Mouse (Mus musculus) intestine, embryonic 15.5 days (tissue): Measurements from ENCODE around the gene Tet3. TPM values are rescaled to one million over a fixed set of nuclear protein-coding genes. Genes with fewer than 3 reads are reported as not detected.

Experiments
- ATAC-seq: fragments of 200-750 bp; cut with Nextera tagmentation; 2 replicates; pipeline ENCODE4 v1.8.0; 2017; ENCODE audit warnings: moderate TSS enrichment, moderate library complexity
- H3K27ac ChIP-seq: fragments of 300-500 bp; sonication (generic); 2 replicates; pipeline ENCODE4 v1.5.1; 2015; ENCODE audit warnings: mild to moderate bottlenecking, inconsistent platforms
- H3K27me3 ChIP-seq: fragments of 300-500 bp; sonication (generic); replicated peaks from 2 replicates; pipeline ENCODE4 v1.6.1; 2015; ENCODE audit warnings: inconsistent platforms
- H3K36me3 ChIP-seq: fragments of 300-500 bp; sonication (generic); 2 replicates; pipeline ENCODE4 v1.6.1; 2015; ENCODE audit warnings: inconsistent platforms
- H3K4me1 ChIP-seq: fragments of 300-500 bp; sonication (generic); replicated peaks from 2 replicates; pipeline ENCODE4 v1.6.1; 2015; ENCODE audit warnings: inconsistent platforms
- H3K4me2 ChIP-seq: fragments of 300-500 bp; sonication (generic); replicated peaks from 2 replicates; pipeline ENCODE4 v1.6.1; 2015; ENCODE audit warnings: mild to moderate bottlenecking, inconsistent platforms
- H3K4me3 ChIP-seq: fragments of 300-500 bp; sonication (generic); replicated peaks from 2 replicates; pipeline ENCODE4 v1.5.1; 2015; ENCODE audit warnings: inconsistent platforms
- H3K9ac ChIP-seq: fragments of 300-500 bp; sonication (generic); 2 replicates; pipeline ENCODE4 v1.6.1; 2015; ENCODE audit warnings: inconsistent platforms
- H3K9me3 ChIP-seq: fragments of 300-500 bp; sonication (generic); 2 replicates; pipeline ENCODE4 v1.6.1; 2016; ENCODE audit warnings: inconsistent platforms
- WGBS: fragments of 180-500 bp; shearing (Covaris S2); methylation state at CpG from one replicate; pipeline ENCODE4 v1.1.7; 2015; 5-methylcytosine and 5-hydroxymethylcytosine counted together
- polyA plus RNA-seq: library from polyadenylated mRNA; unstranded; fragments of >200 nt; fragmentation: Nextera tagmentation; extraction: Ambion mirVana; gene quantifications from 2 replicates; pipeline ENCODE4 v1.2.1, GENCODE M21; 2015

The Tet3 gene
- polyA plus RNA-seq, result 41.8 and 42.8 TPM in 2 replicates

DNA sequence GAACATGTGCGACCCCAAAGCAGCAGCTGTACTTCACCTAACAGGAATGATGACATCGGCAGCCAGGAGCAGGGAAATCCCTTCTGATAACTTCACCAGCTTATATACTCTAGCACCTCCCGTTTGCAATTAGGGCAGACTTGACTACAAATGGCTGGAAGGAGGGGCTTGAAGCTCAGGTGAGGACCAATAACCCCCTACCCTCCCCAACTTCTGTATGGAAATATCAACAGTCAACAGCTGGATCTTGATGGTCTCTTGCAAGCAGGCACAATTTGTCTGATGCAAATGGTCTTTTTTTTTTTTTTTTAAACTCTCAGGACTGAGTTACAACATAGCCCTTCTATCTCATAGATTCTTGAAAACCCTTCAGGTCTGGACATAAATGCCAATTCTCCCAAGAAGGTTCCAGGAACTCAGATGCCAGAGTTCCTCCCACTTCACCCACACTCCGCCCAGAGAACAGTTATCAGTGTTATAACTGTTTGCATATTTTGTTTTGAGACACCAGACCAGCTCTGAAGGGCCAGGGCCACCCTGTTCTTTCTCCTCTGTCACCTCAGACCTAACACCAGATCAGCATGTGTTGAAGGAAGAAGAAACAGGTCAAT is at the start of gene Tet3:
Tet3 (minus strand) TSS at position 51 of the 611 bp plus-strand sequence.
- 64% methylated on average over 4 of the region's 4 CpGs for WGBS
- no peaks in the 10 kb centered on the region for H3K9me3 ChIP-seq
- H3K4me3 ChIP-seq, result no peak within 1 kb of the TSS
- no peaks in the 10 kb centered on the region for H3K27me3 ChIP-seq
- peak within 1 kb of the TSS; percentile 76 for H3K4me2 ChIP-seq
- H3K36me3 ChIP-seq, result no peaks in the 10 kb centered on the region
- H3K9ac ChIP-seq, result no peak within 1 kb of the TSS; the same call in 1 of the 2 replicates
- peaks cover 26% of the 10 kb centered on the region for H3K4me1 ChIP-seq
- H3K27ac ChIP-seq, result no peak within 1 kb of the TSS
- ATAC-seq, result no peak

DNA sequence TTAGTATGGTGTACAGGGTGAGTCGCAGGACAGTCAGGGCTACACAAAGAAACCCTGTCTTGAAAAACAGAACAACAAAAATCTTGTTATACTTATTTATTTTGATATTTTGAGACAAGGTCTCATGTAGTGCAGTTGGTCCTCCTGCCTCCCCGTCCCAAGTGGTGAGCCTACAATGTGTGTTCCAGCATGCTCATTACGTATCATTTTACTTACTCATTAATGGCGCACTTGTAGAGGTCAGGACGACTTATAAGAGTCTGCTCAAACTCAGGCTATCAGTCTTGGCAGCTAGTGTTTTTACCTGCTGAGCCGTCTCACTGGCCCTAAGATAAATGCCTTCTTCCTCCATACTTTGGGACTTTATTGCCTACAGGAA is 48.3 kb upstream of the Tet3 start:
- H3K27ac ChIP-seq, result no peak overlapping the region; the same call in 1 of the 2 replicates
- H3K4me3 ChIP-seq, result peak overlapping the region; percentile 60
- no peaks in the 10 kb centered on the region for H3K36me3 ChIP-seq
- H3K4me1 ChIP-seq, result peaks cover 4% of the 10 kb centered on the region; the same call in 1 of the 2 replicates
- H3K27me3 ChIP-seq, result no peaks in the 10 kb centered on the region
- H3K9ac ChIP-seq, result peak overlapping the region; percentile 29; the same call in 1 of the 2 replicates
- ATAC-seq, result peak; percentile 36
- no peaks in the 10 kb centered on the region for H3K9me3 ChIP-seq
- H3K4me2 ChIP-seq, result peak overlapping the region; percentile 71
- 18% methylated on average over 6 of the region's 6 CpGs for WGBS

DNA sequence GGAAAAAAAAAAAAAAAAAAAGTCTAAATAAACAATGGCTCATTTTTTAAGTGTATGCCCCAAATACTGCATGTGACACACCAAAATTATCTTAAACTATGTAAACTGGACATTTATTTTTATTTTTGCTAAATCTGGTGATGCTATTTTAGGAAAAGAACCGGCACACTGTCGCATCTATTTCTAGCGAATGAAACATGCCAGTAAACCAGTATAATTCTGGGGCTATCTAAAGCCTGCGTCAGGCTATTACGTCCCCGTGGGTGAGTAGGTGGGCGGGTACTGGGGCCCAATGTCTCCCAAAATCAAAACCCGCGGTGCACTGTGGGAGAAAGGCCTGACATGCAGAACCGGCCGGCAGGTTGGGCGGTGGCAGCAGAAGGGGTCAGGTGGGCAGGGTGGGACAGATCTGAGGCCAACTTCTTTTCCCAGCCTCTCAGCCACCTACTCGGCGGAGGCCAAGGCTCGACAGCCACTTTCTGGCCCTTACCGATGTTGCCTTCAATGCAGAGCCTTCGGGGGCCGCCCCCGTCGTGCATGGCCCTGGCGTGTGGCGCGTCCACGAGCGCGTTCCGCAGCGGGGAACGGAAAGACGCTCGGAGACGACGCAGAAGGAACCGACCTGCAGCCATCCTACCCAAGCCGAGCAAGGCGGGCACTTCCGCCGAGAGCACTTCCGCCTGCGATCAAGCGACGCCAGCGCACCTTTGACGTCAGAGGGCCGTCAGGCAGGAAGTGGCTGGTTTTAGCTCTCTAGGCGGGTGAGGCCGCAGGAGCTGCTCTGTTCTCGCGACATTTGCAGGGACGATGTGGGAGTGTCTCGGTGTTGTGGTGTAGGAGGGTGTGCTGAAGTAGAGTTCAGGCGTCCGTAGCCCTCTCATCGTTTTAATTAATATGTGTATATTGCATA is 47.6 kb upstream of the Tet3 start, which contains the start of gene Dguok:
Dguok (minus strand) TSS at position 712 of the 910 bp plus-strand sequence.
- WGBS, result under 1% methylated on average over 54 of the region's 54 CpGs

DNA sequence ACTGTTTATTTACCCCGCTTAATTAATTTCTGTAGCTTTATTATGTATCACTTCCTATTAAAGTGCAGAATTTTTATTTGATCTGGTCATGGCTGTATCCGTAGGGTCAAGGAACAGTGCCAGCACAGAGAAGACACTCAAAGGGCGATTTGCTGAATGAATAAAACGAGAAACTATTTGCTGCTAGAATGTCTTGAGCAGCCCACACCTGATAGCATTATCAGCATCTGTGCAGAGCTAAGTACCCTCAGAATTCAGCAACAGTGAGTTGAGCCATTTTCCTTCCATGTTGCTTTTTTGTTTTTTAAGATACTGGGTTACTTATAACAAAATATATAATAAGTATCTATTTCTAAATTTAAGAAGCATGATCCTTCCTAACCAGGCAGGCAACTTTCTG is 46.7 kb upstream of the Tet3 start:
- WGBS, result 89% methylated on average over 4 of the region's 4 CpGs
- H3K36me3 ChIP-seq, result no peaks in the 10 kb centered on the region
- no peaks in the 10 kb centered on the region for H3K9me3 ChIP-seq
- peaks cover 4% of the 10 kb centered on the region; the same call in 1 of the 2 replicates for H3K4me1 ChIP-seq
- peak overlapping the region; percentile 65; the same call in 1 of the 2 replicates for H3K9ac ChIP-seq
- H3K27me3 ChIP-seq, result no peaks in the 10 kb centered on the region
- no peak overlapping the region for H3K27ac ChIP-seq
- H3K4me3 ChIP-seq, result no peak overlapping the region
- no peak for ATAC-seq
- H3K4me2 ChIP-seq, result peak overlapping the region; percentile 71

More for the DNA sequence above, 47.6 kb upstream of the Tet3 start, which contains the start of gene Dguok:
- Histone ChIP-seq H3K9ac (peak within 1 kb of the TSS; percentile 65), H3K9me3 (no peaks in the 10 kb centered on the region), H3K4me3 (peak within 1 kb of the TSS; percentile 60), H3K4me2 (peak within 1 kb of the TSS; percentile 71), H3K36me3 (no peaks in the 10 kb centered on the region), H3K27ac (peak within 1 kb of the TSS; percentile 93), H3K4me1 (peaks cover 4% of the 10 kb centered on the region; the same call in 1 of the 2 replicates), H3K27me3 (no peaks in the 10 kb centered on the region)
- peak; percentile 99 for ATAC-seq

DNA sequence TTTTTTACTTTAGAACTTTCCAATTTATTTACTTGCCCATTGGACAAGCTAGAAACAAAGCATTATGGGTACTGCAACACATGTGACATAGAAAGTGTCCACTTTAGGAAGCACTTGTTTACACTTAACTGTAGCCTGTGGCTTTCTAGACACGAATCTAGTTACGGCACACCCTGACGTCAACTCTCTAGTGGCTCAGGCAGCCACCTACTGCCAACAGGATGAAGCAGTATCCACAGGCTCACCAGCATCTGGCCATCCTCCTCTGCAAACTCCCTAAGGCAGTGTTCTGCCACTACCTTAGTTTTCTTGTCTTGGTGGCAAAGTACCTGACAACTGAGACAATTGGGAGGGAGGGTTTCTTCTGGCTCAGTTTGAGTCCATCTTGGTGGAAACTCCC is 44.5 kb upstream of the Tet3 start:
- Histone ChIP-seq H3K36me3 (no peaks in the 10 kb centered on the region), H3K4me3 (no peak overlapping the region), H3K27me3 (no peaks in the 10 kb centered on the region), H3K9ac (no peak overlapping the region), H3K4me1 (peaks cover 4% of the 10 kb centered on the region; the same call in 1 of the 2 replicates), H3K27ac (no peak overlapping the region), H3K4me2 (no peak overlapping the region), H3K9me3 (no peaks in the 10 kb centered on the region)
- no peak for ATAC-seq
- 80% methylated on average over 3 of the region's 3 CpGs for WGBS

DNA sequence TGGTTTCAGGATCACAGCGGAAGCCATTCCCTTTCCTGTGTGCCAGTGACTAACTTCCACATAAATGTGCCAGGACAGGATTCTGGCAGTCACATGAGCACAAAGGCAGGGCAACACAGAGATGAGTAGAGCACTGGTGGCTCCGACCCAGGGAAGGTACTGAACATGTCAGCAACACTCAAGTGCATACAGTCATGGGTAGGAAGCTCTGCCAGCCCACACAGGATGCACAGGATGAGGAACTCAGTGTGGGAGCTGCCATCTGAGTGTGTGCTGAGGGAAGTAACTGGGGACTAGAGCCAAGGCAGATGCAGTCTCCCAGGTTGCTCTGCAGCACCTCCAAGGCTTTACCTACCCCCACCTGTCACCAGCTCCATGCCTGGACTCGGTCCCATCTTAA is 43.8 kb upstream of the Tet3 start:
- no peaks in the 10 kb centered on the region for H3K27me3 ChIP-seq
- H3K4me2 ChIP-seq, result no peak overlapping the region
- H3K4me1 ChIP-seq, result peaks cover 4% of the 10 kb centered on the region; the same call in 1 of the 2 replicates
- H3K9me3 ChIP-seq, result no peaks in the 10 kb centered on the region
- no peak overlapping the region for H3K4me3 ChIP-seq
- H3K27ac ChIP-seq, result no peak overlapping the region
- H3K36me3 ChIP-seq, result no peaks in the 10 kb centered on the region
- ATAC-seq, result no peak
- no peak overlapping the region for H3K9ac ChIP-seq
- 85% methylated on average over 3 of the region's 3 CpGs for WGBS

DNA sequence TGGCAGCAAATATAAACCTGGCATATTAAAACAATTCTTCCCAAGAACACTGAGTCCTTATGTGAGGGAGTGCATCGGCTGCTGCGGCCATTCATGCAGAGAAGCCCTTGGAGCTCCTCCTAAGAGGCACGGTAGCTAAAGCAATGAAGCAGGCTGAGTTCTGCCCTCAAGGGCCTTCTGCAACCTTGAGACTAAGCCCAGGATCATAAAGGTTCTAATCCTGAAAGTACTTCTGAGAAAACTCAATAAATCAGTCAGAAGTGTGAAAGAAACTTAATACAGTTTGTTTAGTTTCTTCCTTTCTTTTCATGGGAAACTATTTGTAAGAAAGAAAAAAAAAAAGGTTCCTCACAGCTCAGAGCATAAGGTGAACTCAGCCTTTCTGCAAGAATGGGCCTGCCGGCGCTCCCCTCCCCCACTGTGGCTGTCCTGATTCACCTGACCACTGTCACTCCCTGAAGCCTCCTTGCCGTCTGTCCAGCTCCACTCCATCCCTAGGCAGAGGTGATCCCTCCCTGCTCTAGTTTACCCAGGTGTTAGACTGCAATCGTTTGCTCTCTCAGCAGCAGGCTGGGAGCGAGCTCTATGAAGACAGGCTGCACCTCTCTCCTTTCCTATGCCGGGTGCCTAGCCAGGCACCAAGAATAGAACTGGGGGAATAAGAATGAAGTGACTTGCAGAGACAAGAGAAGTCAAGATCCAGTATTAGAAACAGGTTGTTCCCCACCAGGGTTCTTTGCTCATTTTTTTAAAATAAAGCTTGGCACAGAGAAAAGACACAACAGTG is 42.8 kb upstream of the Tet3 start:
- WGBS, result 55% methylated on average over 9 of the region's 9 CpGs

DNA sequence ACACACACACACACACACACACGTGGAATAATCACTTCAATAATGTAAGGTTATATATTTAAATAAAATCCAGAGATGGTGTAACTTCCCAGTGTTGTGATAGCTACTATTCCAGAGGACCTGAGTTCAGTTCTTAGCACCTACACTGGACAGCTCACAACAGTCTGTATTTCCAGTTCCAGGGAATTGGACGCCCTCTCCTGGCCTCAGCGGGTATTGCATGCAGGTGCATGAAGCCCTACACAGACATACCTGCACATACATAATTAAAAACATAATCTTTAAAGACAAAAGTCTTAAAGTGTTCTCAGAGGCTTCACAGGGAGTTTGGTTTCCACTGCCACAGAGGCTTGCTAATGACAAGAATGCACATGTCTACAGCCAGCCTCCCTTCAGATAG is 41.6 kb upstream of the Tet3 start:
- Histone ChIP-seq H3K36me3 (no peaks in the 10 kb centered on the region), H3K4me3 (no peak overlapping the region), H3K4me2 (no peak overlapping the region), H3K27me3 (no peaks in the 10 kb centered on the region), H3K27ac (no peak overlapping the region), H3K9ac (no peak overlapping the region), H3K9me3 (no peaks in the 10 kb centered on the region), H3K4me1 (no peaks in the 10 kb centered on the region)
- 58% methylated on average over 3 of the region's 3 CpGs for WGBS
- ATAC-seq, result no peak

More for the DNA sequence above, 42.8 kb upstream of the Tet3 start:
- Histone ChIP-seq H3K4me3 (no peak overlapping the region), H3K4me1 (no peaks in the 10 kb centered on the region; the same call in 1 of the 2 replicates), H3K36me3 (no peaks in the 10 kb centered on the region), H3K27ac (0 out of 2 replicates have a peak overlapping the region, but pooled peaks have one; percentile 13), H3K9me3 (no peaks in the 10 kb centered on the region), H3K27me3 (no peaks in the 10 kb centered on the region), H3K4me2 (no peak overlapping the region), H3K9ac (no peak overlapping the region)
- no peak for ATAC-seq

DNA sequence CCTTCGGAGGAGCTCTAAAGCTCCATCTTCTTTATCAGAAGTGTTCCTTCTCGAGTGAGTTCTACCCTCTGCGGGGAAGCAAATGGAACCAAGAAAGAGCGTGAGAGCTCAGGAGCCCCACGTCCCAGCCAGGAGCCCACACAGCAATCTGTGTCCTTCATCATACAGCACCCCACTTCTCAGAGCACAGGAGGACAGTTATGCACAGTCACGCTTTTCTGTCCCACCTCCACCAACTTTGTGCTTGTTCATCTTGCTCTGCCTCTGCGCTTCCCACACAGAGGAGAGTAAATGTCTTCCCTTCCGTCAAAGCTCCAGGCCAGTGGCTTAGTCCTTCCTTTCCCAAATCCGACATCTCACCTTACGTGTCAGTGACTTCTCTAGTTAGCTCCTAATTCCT is 40.2 kb upstream of the Tet3 start:
- no peaks in the 10 kb centered on the region for H3K4me1 ChIP-seq
- no peak overlapping the region for H3K4me3 ChIP-seq
- H3K27me3 ChIP-seq, result no peaks in the 10 kb centered on the region
- H3K27ac ChIP-seq, result no peak overlapping the region
- no peaks in the 10 kb centered on the region for H3K36me3 ChIP-seq
- ATAC-seq, result no peak
- 93% methylated on average over 10 of the region's 10 CpGs for WGBS
- H3K4me2 ChIP-seq, result no peak overlapping the region
- H3K9me3 ChIP-seq, result no peaks in the 10 kb centered on the region
- H3K9ac ChIP-seq, result no peak overlapping the region

DNA sequence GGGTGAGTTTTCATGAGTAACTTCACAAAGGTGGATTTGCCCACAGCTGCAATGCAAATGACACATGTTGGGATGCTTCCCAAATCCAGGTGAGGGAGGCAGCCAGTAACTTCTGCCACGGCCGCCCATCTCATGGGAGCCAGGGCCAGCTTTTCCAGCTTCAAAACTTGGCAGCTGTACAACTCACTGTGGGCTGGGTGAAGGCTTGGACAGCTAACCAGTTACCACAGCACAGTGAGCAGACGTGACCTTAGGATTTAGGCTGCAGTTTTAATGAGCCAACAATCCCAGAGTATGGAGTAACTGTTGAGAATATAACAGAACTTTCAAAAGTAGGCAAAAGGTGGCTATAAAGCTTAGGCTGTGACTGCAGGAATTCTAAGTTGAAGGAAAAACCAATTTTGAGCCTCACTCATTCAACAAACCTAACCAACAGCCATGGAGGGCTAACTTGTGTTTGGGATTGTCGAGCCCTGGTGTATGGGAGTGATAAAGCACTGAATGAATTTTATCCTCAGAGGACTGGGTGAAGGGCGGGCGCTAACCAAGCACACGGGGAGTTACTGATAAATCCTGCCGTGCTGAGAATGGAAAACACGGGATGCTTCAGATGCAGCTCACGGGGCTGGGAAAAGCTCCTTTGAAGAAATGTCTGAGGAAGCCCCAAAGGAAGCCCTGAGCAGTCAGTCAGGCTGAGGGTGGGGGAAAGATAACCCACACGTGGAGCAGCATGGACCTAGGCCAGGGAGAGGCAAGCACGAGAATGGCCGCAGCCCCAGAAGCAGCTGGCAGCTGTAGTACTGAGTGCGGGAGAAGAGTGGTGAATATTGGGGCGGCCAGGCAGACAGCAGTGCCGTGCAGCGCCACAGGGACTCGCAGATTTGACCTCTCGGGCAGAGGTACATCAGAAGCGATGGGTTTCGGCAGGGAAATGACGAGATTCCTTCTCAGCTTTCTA is 38.1 kb upstream of the Tet3 start:
- no peaks in the 10 kb centered on the region for H3K27me3 ChIP-seq
- H3K4me2 ChIP-seq, result no peak overlapping the region
- 86% methylated on average over 22 of the region's 22 CpGs for WGBS
- no peak overlapping the region for H3K27ac ChIP-seq
- H3K4me3 ChIP-seq, result no peak overlapping the region
- H3K36me3 ChIP-seq, result peaks cover 5% of the 10 kb centered on the region; the same call in 1 of the 2 replicates
- no peak overlapping the region for H3K9ac ChIP-seq
- no peaks in the 10 kb centered on the region for H3K4me1 ChIP-seq
- no peak for ATAC-seq
- no peaks in the 10 kb centered on the region for H3K9me3 ChIP-seq
